Mouse (Mus musculus) lung, postnatal 10 days (tissue): ENCODE measurements at regions not wholly inside any gene's neighbourhood (a gene's known extent, or its start where the extent isn't known, plus 50 kb on each side); places are given as distances from the start of the nearest gene placed in this dataset.
"Not testable (repeated sequence)": the region's sequence is repeated elsewhere in the genome, so short reads cannot be mapped to it uniquely, and the experiment has no call there.

Source experiments
- DNase-seq: peaks from one replicate; pipeline ENCODE4 v3.0.0; 2021

DNA sequence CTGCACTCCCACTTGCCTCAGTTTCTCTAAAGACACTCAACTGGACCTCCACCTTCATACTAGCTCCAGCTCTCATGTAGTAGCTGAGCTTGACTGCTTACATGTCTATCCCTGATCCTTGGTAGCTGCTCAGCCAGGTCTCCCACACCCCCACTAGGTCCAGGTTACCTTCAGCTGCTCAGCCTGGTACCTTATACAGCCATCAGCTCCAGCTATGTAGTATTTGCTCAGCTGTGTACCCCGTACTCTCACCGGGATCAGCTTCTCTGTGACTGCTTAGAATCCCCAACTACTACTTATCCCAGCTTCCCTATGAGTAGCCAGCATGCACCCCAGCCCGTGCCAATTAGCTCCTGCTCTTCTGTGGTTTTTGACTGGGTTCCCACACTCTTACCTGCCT lies 148.1 kb downstream of the Tmem121 start:
- not testable (repeated sequence) for DNase-seq

DNA sequence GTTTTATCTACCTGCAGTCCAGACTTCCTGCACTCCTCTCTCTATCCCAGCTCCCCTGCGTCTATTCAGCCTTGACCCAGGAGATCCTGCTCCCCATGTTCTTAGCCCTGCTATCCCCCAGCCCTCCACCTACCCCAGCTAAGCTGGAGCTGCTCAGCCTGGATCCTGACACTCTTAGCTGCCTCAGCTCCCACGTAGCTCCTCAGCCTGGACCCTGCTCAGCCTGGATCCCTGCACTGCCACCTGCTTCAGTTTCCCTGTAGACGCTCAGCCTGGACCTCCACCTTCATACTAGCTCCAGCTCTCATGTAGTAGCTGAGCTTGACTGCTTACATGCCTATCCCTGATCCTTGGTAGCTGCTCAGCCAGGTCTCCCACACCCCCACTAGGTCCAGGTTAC lies 151.5 kb downstream of the Tmem121 start:
- DNase-seq: peak; percentile 0

DNA sequence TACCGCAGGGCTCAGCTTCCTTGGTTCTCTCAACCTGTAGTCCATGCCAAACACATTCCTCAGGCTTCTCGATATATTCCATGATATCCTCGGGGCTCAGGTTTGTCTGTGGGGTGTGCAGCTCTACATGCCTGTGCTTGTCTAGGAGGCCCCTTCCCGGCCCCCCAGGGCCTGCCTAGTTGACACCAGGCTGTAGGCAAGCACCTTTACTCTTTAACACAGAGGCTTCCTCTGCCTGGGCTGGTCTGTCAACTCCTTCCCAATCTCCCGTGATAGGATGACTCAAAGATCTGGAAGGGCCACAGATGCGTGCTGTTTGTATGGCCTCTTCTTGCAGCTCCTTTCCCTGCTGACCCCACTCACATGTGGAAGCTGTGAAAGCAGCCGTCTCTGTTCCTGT lies 150.4 kb upstream of the Adam6b start:
- DNase-seq: peak; percentile 0

DNA sequence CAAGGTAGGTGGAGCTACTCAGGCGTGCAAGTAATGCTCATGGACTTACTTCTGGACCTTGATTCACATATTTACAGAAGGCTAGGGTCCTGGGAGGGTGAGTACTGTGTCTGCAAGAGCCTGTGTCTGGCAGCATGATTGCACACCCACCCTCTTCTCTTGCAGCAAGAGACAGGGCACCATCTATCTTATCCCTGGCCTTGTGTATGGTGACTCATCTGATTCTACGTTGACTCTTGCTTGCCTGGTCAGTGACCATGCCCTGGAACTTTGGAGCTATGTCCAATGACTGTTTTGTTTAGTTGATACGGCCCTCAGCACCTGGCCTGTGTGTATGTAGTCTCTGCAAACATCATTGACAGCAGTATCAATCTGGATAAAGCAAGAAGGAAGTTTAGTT lies 148.3 kb upstream of the Adam6b start:
- DNase-seq: no peak

DNA sequence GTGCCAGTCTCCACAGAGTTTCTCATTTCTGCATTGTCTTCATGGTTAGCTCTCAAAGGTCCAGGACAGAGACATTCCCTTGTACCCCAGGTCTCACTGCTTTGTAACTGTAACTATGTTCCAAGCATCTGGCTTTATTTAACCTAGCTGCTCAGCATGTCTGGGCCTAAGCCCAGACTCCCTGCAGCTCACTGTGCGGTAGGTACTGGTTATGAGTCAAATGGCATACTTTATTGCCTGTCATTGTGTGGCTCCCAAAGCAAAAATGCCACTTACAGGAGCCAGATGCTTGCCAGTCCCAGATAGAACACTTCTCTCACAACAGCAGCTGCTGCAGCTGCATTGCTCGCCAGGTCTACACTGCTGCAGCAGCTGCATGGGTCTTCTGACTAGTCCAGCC lies 134.2 kb upstream of the Adam6b start:
- DNase-seq: no peak

DNA sequence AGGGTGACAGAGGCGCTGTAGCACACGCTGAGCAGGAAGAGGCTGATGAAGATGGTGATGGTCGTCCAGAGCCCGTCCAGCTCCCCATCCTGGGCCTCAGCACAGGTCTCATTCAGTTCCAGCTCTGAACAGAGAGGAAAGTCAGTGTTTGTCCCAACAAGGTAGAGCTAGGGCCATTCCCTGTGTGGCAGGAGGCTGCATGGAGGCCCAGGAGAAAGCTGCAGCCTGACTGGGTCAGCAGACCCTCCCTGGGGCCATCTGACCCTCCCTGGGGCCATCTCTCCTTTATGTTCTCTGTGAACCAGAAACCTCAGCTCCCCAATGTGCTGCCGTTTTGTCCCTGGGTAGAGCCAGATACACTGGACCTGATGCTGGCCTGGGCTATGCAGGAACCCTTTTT lies 131.2 kb upstream of the Adam6b start:
- no peak for DNase-seq

DNA sequence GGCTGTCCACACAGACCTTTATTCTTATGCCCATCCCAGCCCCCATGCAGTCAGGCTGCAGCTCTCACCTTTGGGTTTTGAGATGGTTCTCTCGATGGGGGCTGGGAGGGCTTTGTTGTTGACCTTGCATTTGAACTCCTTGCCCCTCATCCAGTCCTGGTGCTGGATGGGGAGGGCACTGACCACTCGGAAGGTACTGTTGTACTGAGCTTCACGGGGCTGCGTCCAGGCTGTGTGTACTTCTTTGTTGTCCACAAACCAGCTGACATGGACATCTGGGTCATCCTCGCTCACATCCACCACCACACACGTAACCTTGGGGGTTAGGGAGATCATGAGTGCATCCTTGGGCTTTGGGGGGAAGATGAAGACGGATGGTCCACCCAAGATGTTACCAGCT lies 129.3 kb upstream of the Adam6b start:
- no peak for DNase-seq

DNA sequence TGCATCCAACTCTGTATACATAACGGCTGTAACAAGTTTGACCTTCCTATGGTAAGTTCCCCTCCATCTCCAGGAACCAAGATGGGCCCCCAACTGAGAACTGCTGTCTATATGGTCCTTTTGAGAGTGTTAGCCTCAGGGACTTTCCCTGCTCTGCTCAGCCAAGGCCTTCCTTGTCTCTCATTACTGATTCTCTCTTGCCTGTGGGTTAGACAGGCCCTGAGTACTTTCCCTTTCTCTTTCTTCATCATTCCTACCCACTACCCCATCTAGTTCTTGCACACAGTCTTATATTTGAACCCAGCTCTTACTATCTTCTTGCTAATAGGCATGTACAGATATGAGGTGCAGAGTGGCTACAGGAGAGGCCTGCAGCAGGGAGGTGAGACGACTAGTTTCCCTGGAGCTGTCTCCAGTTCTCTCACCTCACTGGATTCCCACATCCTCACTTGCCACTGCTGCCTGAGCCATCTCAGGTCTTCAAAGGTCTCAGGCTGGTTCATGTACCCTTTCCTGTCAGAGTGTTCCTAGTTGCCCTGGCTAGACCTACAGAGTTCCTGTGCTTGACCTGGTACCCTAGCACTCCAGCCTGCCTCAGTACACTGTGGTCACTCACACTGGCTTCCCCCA lies 126.8 kb upstream of the Adam6b start:
- no peak for DNase-seq

DNA sequence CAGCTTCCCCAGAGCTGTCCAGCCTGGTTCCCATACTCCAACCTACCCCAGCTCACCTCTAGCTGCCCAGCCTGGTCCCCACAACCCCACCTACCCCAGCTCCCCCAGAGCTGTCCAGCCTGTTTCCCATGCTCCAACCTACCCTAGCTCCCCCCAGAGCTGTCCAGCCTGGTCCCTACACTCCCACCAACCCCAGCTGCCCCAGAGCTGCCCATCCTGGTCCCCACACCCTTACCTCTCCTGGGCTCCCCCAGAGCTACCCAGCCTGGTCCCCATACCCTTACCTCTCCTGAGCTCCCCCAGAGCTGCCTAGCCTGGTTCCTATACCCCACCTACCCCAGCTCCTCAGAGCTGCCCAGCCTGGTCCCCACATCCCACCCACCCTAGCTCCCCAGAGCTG lies 125.3 kb upstream of the Adam6b start:
- DNase-seq: no peak

DNA sequence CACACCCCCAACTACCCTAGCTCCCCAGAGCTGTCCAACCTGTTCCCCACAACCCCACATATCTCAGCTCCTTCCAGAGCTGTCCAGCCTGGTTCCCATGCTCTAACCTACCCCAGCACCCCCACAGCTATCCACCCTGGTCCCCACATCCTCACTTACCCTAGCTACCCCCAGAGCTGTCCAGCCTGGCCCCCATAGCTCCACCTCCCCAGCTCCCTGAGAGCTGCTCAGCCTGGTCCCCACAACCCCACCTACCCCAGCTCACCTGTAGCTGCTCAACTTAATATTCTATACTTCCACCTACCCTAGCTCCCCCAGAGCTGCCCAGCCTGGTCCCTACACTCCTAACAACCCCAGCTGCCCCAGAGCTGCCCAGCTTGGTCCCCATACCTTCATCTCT lies 124.9 kb upstream of the Adam6b start:
- no peak for DNase-seq

DNA sequence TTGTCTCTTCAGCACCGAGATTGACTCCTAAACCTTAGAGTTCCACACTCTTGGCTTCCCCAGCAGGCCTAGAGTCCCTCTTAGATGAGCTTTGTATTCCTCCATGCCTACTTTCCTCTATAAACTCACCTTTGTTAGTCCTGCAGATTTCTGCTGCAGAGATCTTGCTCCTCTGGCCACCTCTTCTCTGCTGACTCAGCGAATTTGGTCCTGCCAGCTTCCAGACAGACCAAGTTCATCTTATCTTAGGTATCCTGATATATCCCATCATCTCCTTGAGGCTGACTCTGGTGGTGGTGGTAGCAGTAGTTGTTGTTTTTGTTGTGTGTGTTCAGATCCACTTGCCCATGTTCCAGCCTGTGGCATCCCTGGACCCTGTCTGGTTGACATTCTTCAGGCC lies 123.5 kb upstream of the Adam6b start:
- no peak for DNase-seq

DNA sequence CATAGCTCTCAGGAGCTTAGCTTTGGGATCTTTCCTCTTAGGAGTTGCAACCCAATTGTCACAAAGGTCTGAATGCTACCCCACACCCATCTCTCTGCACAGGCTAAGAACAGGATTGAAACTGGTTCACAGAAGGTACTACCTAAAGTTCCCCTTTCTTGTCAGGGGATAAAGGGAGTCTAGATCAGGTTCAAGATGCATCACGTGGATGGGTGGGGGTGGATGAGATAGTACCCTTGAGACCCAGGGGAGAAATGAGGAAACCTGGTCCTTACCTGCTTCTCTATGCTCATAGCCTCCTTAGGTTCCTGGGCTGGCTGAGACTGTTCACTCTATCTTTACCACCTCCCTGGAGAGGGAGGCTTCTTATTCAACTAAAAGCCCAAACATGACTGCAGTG lies 122.9 kb upstream of the Adam6b start:
- DNase-seq: no peak

DNA sequence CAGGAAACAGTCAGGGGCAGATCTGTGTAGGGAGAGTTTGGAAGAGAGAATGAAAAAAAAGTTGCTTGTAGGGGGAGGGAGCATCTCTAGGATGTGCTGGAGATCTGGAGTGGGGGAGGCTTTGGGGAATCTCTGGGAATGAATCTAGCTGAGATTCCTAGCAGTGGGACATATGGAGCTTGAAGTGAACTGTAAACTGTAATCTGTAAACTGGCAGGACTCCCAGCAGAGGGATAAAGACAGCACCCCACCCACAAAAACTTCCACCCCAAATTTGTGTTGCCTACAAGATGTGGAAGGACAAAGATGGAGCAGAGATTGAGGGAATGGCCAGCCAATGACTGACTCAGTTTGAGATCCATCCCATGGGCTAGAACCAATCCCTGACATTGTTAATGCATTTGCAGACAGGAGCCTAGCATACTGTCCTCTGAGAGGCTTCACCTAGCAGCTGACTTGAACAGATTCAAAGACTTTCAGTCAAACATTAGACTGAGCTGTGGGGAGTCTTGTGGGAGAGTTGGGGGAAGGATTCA lies 87.7 kb upstream of the Adam6b start:
- no peak for DNase-seq

DNA sequence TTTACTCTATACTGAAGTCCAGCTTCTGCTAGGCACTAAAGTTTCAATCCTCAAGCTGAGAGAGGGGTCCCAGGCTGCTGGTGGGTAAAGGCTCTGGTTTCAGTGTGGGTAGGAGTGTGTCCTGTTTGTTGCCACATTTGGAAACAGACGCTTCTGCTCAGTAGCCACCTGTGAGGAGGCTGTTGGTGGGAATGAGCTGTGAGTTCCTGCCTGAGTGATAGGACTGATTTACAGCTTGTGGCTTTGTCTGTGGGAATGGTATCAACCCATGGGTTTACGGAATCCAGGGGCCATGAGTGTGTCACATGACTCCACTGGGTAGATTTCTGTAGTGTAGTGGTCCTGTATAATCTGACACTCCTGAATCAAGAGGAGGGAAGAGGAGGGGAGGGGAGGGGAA lies 86.5 kb upstream of the Adam6b start:
- DNase-seq: no peak

DNA sequence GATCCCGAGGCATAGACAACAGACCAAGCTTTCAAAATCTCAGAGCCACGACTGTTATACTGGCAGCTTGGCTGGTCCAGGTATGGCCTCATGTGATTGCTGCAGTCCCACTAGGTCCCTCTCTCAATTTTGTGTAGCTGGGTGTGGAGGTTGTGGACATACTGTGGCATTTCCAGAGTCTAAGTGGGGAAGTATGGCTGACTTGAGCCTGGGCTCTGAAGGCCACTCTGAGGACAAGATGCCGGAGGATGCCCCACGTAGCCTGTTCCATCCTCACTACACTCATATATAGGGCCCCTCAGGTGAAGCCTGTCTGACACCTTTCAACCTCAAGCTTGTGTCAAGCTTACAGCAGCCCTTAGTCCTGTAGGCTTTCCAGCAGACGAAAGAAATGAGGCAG lies 78.2 kb upstream of the Adam6b start:
- no peak for DNase-seq

DNA sequence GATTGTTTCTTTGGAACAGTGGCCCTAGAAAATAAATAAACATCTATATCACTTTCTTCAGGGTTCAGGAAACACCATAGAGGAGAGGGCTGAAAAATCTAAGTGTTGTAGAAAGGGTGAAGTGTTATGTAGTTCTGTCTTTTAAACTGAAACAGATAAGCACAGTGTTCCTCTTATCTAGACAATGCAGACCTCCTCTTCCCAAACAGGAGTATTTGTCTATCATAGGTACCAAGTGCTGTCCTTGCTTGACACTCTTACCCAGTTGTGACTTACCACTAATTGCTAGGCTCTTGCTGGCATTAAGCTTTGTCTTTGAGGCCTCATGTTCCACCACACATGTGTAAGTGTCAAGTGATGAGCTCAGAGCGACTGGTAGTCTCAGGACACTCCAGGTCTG lies 75.3 kb upstream of the Adam6b start:
- no peak for DNase-seq

DNA sequence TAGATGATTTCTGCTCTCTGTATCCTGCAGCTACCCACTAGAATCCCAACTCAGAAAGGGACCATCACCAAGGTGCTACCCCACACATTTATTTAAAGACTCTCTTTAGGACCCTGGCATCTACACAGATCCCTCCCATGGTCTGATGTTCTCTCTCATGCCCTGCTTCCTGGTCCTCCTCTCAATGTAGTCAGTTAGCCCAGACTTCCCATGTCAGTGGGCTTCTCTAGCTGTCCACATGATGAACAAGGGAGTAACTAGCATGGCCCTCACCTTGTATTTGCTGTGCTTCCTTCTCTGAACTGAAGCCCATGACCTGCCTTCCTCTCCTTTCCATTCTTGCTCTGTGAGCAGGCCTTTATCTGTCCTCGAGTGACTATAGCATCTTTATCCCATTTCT lies 71.8 kb upstream of the Adam6b start:
- no peak for DNase-seq

DNA sequence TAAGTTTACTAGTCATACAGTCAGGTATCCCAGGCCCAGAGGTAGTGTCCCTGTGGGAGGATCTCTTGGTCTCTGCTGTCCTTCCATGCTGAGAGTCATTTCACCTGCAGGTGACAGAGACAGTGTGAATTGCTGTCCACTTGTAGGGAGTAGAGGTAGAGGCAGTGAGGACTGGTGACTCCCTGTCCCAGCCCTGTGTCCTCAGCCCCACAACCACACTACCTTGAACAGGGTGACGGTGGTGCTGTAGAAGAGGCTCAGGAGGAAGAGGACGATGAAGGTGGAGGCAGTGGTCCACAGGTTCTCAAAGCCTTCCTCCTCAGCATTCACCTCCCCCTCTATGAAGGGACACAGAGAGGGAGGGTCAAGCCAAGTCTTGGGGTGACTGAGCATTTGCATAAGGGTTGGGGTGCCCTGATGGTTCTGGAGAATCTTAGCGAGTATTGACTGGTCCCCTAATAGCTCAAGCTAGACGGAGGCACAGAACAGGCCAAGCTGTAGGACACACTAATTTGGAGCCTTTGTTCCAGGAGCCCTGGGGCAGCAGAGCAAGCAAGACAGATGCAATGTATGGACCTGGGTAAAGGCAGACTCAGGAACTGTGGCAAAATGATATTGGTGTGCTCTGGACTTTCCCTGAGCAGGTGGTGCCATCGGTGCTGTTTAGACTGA lies 70.4 kb upstream of the Adam6b start:
- no peak for DNase-seq

DNA sequence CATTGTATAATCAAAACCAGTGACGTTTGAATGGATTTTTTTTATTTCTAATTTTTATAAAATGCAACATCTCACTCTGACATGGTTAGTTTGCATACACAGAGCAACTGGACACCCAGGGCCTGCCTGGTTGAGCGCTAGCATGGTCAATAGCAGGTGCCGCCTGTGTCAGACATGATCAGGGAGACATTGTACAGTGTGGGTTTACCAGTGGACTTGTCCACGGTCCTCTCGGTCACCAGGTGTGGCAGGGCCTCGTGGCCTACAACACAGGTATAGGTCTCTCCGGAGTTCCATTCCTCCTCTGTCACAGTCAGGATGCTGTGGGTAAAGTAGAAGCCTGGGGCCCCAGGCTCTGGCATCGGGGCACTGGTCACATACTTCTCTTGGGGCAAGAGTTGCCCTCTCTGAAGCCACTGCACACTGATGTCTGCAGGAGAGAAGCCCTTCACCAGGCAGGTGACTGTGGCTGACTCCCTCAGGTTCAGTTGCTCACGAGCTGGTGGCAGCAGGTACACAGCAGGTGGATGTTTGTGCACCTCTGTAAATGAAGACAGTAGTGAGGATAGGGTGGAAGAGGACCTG lies 68.5 kb upstream of the Adam6b start:
- DNase-seq: no peak

DNA sequence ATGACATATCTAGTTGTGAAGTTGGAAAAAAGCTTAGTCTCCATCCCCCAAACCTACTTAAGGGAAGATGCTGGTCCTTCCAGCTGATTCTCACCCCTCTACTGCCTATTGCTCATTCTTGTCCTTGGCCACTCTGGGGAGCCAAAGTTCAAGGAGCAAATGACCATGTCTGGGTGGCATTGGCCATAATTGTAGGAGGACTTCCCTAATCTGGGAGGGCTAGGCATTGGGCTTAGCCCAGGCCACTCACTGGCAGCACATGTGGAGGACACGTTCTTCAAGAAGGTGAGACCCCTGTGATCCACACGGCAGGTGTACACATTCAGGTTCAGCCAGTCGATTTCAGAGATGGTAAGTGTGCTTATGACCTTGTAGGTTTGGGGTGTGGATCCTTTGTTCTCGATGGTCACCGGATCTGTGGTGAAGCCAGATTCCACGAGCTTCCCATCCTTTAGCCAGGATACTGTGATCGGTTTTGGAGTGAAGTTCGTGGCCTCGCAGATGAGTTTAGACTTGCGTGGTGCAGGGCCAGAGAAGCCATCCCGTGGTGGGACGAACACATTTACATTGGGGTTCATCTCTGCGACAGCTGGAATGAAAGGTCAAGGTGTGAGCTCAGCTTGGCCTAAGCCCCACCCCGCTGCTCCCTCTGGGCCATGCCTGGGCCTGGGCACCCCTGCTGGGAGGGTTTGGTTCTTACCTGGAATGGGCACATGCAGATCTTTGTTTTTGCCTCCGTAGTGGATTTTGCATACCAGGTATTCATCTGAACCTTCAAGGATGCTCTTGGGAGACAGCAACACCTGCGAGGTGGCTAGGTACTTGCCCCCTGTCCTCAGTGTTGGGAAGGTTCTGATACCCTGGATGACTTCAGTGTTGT lies 67.4 kb upstream of the Adam6b start:
- no peak for DNase-seq

DNA sequence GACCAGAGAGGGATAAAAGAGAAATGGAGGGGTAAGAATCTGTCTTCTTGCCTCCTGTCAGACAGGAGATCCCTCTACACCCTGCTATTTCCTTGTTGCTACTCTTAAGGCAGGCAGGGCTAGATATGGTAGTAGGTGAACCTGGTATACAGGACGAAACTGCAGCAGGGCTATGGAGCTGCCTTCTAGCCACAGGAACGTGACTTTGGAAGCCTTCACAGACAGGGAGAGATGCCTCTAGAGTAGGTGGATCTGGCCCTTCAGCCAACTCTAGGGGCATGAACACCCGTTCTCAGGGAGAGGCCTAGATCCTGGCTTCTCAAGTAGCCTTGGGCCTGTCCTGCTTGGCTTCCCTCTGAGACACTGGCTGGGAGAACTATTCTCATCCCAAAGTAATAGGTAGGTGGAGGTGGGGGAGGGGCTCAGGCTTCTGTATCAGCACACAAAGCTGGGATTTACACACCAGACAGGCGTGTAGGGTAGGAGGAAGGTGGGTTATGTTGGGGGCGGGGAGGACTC lies 66.5 kb upstream of the Adam6b start:
- DNase-seq: no peak

DNA sequence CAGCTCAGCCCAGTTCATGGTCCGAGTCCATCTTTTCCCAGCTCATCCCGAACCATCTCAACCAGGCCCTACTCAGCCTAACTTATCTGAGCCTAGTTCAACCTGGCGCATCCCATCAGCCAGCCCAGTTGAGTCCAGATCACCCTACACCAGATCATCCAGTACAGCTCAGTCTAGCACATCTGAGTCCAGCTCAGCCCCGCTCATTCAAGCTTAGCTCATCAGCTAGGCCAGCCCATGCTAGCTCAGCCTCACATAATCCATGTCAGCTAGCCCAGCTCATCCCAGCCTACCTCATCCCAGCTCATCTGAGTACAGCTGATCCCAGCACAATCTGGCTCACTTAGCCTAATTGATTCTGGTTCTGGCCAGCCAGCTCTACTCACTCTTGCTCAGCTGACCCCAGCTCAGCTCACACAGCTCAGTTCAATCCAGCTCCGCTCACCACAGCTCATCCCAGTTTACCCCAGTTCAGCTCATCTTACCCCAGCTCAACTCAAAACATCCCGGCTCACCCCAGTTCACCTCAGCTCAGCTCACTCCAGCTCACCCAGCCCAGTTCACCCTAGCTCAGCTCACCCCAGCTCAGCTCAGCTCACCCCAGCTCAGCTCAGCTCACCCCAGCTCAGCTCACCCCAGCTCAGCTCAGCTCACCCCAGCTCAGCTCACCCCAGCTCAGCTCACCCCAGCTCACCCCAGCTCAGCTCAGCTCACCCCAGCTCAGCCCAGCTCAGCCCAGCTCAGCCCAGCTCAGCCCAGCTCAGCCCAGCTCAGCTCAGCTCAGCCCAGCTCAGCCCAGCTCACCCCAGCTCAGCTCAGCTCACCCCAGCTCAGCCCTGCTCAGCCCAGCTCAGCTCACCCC lies 65.3 kb upstream of the Adam6b start:
- DNase-seq: no peak
